Mouse (Mus musculus): Measurements from ENCODE around the gene Ccnj.
A peak's percentile ranks its signal among the peaks of the same experiment; 100 is the strongest.

The Ccnj gene

GRCm38 (mm10) chr19:40830703-40831415 lies at the start of gene Ccnj:
Gene Ccnj, plus strand, starts transcription at chr19:40831279.
- DNase-seq = peak; percentile 90 to 92

GRCm38 (mm10) chr19:40788004-40788714 lies 42.9 kb upstream of the Ccnj start:
- DNase-seq = no peak

GRCm38 (mm10) chr19:40788715-40789084 lies 42.4 kb upstream of the Ccnj start:
- DNase-seq = no peak

GRCm38 (mm10) chr19:40805176-40805737 lies 25.8 kb upstream of the Ccnj start:
- no peak for DNase-seq

GRCm38 (mm10) chr19:40809858-40810257 lies 21.2 kb upstream of the Ccnj start:
- peak in 1 of 2 experiments; percentile 3 for DNase-seq

GRCm38 (mm10) chr19:40811840-40812239 lies 19.2 kb upstream of the Ccnj start:
- DNase-seq = no peak

- no peak for DNase-seq
These were observed 18.3 kb upstream of the Ccnj start for GRCm38 (mm10) chr19:40812778-40813177.

GRCm38 (mm10) chr19:40813385-40813784 lies 17.7 kb upstream of the Ccnj start:
- no peak for DNase-seq

GRCm38 (mm10) chr19:40815645-40816183 lies 15.4 kb upstream of the Ccnj start:
- DNase-seq = no peak

GRCm38 (mm10) chr19:40817901-40818532 lies 13.1 kb upstream of the Ccnj start:
- no peak for DNase-seq

GRCm38 (mm10) chr19:40818764-40819163 lies 12.3 kb upstream of the Ccnj start:
- no peak for DNase-seq

- DNase-seq = no peak
These were observed 9.7 kb upstream of the Ccnj start for GRCm38 (mm10) chr19:40821306-40821825.

GRCm38 (mm10) chr19:40825636-40826035 lies 5.4 kb upstream of the Ccnj start:
- no peak for DNase-seq

- DNase-seq = no peak
These were observed 4.3 kb upstream of the Ccnj start for GRCm38 (mm10) chr19:40826735-40827134.

GRCm38 (mm10) chr19:40830198-40830597 lies 881 bp upstream of the Ccnj start:
- no peak for DNase-seq

- DNase-seq = peak; percentile 13 to 23
These were observed 530 bp downstream of the Ccnj start for GRCm38 (mm10) chr19:40831416-40832201.

GRCm38 (mm10) chr19:40832361-40832760 lies 1.3 kb downstream of the Ccnj start:
- no peak for DNase-seq

GRCm38 (mm10) chr19:40834436-40834835 lies 3.4 kb downstream of the Ccnj start:
- DNase-seq = no peak

GRCm38 (mm10) chr19:40838205-40838604 lies 7.1 kb downstream of the Ccnj start:
- no peak for DNase-seq

GRCm38 (mm10) chr19:40840303-40840702 lies 9.2 kb downstream of the Ccnj start:
- DNase-seq = no peak

- no peak for DNase-seq
These were observed 10.0 kb downstream of the Ccnj start for GRCm38 (mm10) chr19:40841083-40841482.

- no peak for DNase-seq
These were observed 10.5 kb downstream of the Ccnj start for GRCm38 (mm10) chr19:40841593-40841992.
